Mouse (Mus musculus) CH12.LX (cell line): ENCODE measurements around the gene Wasf1.

ENCODE experiments used
- CTCF ChIP-seq, 2 experiments: IDR thresholded peaks in 1 of 2; conservative IDR thresholded peaks in 1 of 2; 2 replicates each; pipeline ENCODE4 v1.5.1; 2011 to 2012; ENCODE audit warnings: low read depth in 2 of 2, low read length in 2 of 2, improper control_type of control experiment in 1 of 2, inconsistent platforms in 1 of 2, mild to moderate bottlenecking in 1 of 2, moderate library complexity in 1 of 2
- E2F4 ChIP-seq: IDR thresholded peaks from 2 replicates; pipeline ENCODE4 v1.6.1; 2011; ENCODE audit warnings: low read depth, low read length, improper control_type of control experiment; ENCODE audit not compliant: insufficient replicate concordance
- EP300 ChIP-seq: IDR thresholded peaks from 2 replicates; pipeline ENCODE4 v1.6.1; 2011; ENCODE audit warnings: low read length, improper control_type of control experiment
- JUN ChIP-seq: IDR thresholded peaks from 2 replicates; pipeline ENCODE4 v1.6.1; 2011; ENCODE audit warnings: low read depth, mild to moderate bottlenecking, low read length, improper control_type of control experiment, moderate library complexity; ENCODE audit not compliant: insufficient read depth
- MAX ChIP-seq: IDR thresholded peaks from 2 replicates; pipeline ENCODE4 v1.6.1; 2011; ENCODE audit warnings: low read length, improper control_type of control experiment
- MYC ChIP-seq: IDR thresholded peaks from 2 replicates; pipeline ENCODE4 v1.6.1; 2011; ENCODE audit warnings: low read depth, mild to moderate bottlenecking, improper control_type of control experiment, low read length
- PAX5 ChIP-seq: IDR thresholded peaks from 2 replicates; pipeline ENCODE4 v1.6.1; 2012; ENCODE audit warnings: low read length, inconsistent platforms, mixed read lengths
- RCOR1 ChIP-seq: conservative IDR thresholded peaks from 2 replicates; pipeline ENCODE4 v1.6.1; 2012; ENCODE audit warnings: low read depth, mild to moderate bottlenecking, inconsistent platforms, low read length, improper control_type of control experiment
- UBTF ChIP-seq: IDR thresholded peaks from 2 replicates; pipeline ENCODE4 v1.6.1; 2012; ENCODE audit warnings: low read depth, mild to moderate bottlenecking, inconsistent platforms, low read length, improper control_type of control experiment, moderate library complexity

DNA sequence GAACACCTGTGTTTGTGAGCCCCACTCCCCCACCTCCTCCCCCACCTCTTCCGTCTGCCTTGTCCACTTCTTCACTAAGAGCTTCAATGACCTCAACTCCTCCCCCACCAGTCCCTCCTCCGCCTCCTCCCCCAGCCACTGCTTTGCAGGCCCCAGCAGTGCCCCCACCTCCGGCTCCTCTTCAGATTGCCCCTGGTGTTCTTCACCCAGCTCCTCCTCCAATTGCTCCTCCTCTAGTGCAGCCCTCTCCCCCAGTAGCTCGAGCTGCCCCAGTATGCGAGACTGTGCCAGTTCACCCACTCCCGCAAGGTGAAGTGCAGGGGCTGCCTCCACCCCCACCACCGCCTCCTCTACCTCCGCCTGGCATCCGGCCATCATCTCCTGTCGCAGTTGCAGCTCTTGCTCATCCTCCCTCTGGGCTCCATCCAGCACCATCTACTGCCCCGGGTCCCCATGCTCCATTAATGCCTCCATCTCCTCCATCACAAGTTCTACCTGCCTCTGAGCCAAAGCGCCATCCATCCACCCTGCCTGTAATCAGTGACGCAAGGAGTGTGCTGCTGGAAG is 53.0 kb downstream of the Wasf1 start:
- TF ChIP-seq UBTF (no peak), MYC (no peak), RCOR1 (no peak), JUN (no peak), CTCF (conservative IDR thresholded peaks at IDR 0.05 in 1 of 2, IDR thresholded peaks at IDR 0.05 in 1 of 2; ENCODE audit: low read depth in 2 of 2, low read length in 2 of 2) (no peak), MAX (no peak), E2F4 (no peak), EP300 (no peak), PAX5 (no peak)
